Mouse (Mus musculus) heart, postnatal 0 days (tissue): ENCODE measurements around the gene Sept12. TPM values are rescaled to one million over a fixed set of nuclear protein-coding genes. Genes with fewer than 3 reads are reported as not detected.

Source experiments
- ATAC-seq: fragments of 200-750 bp; cut with Nextera tagmentation; 2 replicates; pipeline ENCODE4 v1.8.0; 2017; ENCODE audit warnings: low read depth, moderate number of reproducible peaks, moderate library complexity; ENCODE audit not compliant: insufficient read depth
- DNase-seq: peaks from one replicate; pipeline ENCODE4 v3.0.0-alpha.2; 2016; ENCODE audit warnings: low spot score
- H3K27ac ChIP-seq: fragments of 300-500 bp; sonication (generic); 2 replicates; pipeline ENCODE4 v1.5.1; 2014; ENCODE audit warnings: low read depth, mild to moderate bottlenecking
- H3K27me3 ChIP-seq: fragments of 300-500 bp; sonication (generic); 2 replicates; pipeline ENCODE4 v1.6.1; 2014; ENCODE audit warnings: low read length, mixed read lengths; ENCODE audit not compliant: control insufficient read depth, insufficient read depth
- H3K36me3 ChIP-seq: fragments of 300-500 bp; sonication (generic); replicated peaks from 2 replicates; pipeline ENCODE4 v1.6.1; 2014; ENCODE audit warnings: low read length, mixed read lengths; ENCODE audit not compliant: control insufficient read depth, insufficient read depth
- H3K4me1 ChIP-seq: fragments of 300-500 bp; sonication (generic); 2 replicates; pipeline ENCODE4 v1.6.1; 2014; ENCODE audit warnings: antibody characterized with exemption; ENCODE audit not compliant: control insufficient read depth, insufficient read depth
- H3K4me2 ChIP-seq: fragments of 300-500 bp; sonication (generic); 2 replicates; pipeline ENCODE4 v1.6.1; 2014; ENCODE audit warnings: low read depth, mild to moderate bottlenecking, low read length, moderate library complexity
- H3K4me3 ChIP-seq: fragments of 300-500 bp; sonication (generic); 2 replicates; pipeline ENCODE4 v1.5.1; 2014; ENCODE audit warnings: low read depth, low read length
- H3K9ac ChIP-seq: fragments of 300-500 bp; sonication (generic); replicated peaks from 2 replicates; pipeline ENCODE4 v1.6.1; 2014; ENCODE audit warnings: low read depth, low read length, mixed read lengths
- H3K9me3 ChIP-seq: fragments of 300-500 bp; sonication (generic); replicated peaks from 2 replicates; pipeline ENCODE4 v1.6.1; 2016; ENCODE audit warnings: low read length; ENCODE audit not compliant: control insufficient read depth
- CTCF ChIP-seq: IDR thresholded peaks from 2 replicates; pipeline ENCODE4 v1.5.1; 2016; ENCODE audit warnings: antibody characterized with exemption, control low read depth, low read depth
- EP300 ChIP-seq: IDR thresholded peaks from 2 replicates; pipeline ENCODE4 v1.6.1; 2016; ENCODE audit warnings: antibody characterized with exemption, low read depth
- WGBS: fragments of 180-500 bp; shearing (Covaris S2); extraction: QIAGEN DNeasy Blood & Tissue Kit; methylation state at CpG from one replicate; pipeline ENCODE4 v1.1.7; 2014; 5-methylcytosine and 5-hydroxymethylcytosine counted together
- polyA plus RNA-seq: library from polyadenylated mRNA; unstranded; fragments of >200 nt; fragmentation: Nextera tagmentation; extraction: Ambion mirVana; gene quantifications from 2 replicates; pipeline ENCODE4 v1.2.1, GENCODE M21; 2015
- total RNA-seq: library from RNA; depleted of rRNA; stranded (reverse); fragments of >200 nt; gene quantifications from 2 replicates; pipeline ENCODE4 v1.2.3, GENCODE M21; 2014; ENCODE audit warnings: low replicate concordance

The Sept12 gene
- total and polyA plus RNA-seq, 2 experiments from 2014 or later = not detected

DNA sequence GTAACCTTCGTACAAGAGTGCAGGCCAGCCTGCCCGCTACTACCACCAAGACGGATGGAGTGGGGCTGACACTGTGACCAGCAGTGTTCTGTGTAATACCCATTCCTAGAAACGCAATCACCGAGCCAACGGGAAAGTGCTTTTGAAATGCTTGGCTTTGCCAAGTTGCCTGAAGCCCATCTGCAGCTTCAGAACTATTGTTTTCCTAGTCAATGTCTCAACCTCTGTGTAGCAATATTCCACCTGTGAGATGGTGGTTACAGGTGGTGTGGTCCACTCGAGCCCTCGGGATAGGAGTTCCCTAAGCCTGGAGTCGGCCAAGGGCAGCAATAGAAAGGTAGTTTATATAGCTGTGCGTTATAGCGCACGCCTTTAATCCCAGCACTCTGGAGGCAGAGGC is 12.9 kb downstream of the Sept12 start:
- 90% methylated on average over 12 of the region's 12 CpGs for WGBS
- no peaks in the 10 kb centered on the region for H3K36me3 ChIP-seq
- H3K27me3 ChIP-seq = no peaks in the 10 kb centered on the region
- no peaks in the 10 kb centered on the region for H3K9me3 ChIP-seq
- DNase-seq = no peak
- no peak overlapping the region for H3K27ac ChIP-seq
- no peak for TF ChIP-seq CTCF
- TF ChIP-seq EP300 = no peak
- H3K9ac ChIP-seq = no peak overlapping the region
- H3K4me3 ChIP-seq = no peak overlapping the region
- no peak for ATAC-seq
- no peak overlapping the region for H3K4me2 ChIP-seq
- H3K4me1 ChIP-seq = no peaks in the 10 kb centered on the region

DNA sequence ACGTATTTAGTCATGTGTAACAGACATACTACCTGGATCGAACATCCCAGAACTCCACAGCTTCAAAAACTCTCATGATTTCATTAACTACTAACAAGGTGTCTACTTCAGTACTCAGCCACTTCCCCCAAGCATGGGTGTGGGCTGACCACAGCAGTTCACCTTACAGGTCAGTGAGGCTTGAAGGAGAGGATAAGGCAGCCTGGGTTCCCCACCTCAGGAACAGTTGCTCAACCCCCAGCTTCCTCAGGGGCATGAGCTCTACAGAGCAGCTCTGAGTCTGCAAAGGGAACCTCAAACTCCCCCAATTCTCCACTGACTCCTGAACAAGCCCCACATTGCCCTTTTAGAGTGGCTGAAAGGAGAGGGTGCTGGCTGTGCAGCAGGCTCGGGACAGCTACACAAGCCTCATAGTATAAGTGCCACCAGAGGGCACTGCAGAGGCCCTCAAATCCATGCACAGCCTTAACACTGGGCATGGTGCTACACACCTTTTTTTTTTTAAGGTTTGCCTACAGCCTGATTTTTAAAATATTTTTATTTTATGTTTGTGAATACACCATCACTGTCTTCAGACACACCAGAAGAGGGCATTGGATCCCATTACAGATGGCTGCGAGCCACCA is 17.8 kb downstream of the Sept12 start:
- peak; percentile 44; the same call in 1 of the 2 replicates for ATAC-seq
- Histone ChIP-seq H3K36me3 (no peaks in the 10 kb centered on the region), H3K4me3 (no peak overlapping the region), H3K9ac (no peak overlapping the region), H3K27ac (no peak overlapping the region), H3K4me1 (peaks cover 7% of the 10 kb centered on the region; the same call in 1 of the 2 replicates), H3K9me3 (no peaks in the 10 kb centered on the region), H3K4me2 (no peak overlapping the region), H3K27me3 (no peaks in the 10 kb centered on the region)
- TF ChIP-seq EP300 = no peak
- TF ChIP-seq CTCF = peak; percentile 64
- peak; percentile 24 for DNase-seq
- WGBS = 75% methylated on average over 4 of the region's 4 CpGs

DNA sequence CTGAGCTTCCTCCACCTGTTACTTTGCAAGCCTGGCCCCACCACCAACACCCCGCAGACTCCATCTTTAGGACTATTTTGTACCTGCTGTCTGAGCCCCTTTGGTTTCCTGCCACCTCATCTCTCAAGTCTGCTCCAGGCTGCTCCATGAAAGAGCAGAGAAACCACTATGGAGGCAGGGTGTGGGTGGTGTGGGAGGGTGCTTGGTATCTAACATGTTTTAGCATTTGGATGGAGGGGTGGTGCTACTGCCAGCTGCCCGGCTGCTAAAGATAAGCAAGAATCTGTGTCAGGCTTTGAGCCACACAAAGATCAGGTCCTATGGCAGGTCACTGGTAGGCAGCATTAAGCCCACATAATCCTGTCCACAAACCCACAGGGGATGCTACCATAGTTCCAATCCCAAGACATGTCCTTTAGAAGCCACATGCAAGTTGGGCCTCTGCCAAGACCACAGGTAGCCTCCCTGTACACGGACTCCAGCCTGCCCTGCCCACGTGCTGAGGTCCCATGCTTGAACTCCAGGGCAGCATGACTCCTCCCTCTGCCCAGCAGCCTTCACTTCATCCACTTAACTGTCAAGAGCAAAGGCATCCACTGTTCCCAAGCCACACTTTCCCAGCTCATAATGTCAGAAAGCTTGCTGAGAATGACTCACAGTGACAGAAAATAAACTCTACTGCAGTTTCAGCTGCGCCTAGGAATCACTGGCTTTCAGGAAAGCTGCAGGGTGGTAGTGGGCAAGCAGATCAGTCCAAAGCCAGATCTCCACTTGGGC is 19.2 kb downstream of the Sept12 start:
- WGBS = 27% methylated on average over 5 of the region's 5 CpGs
- H3K4me3 ChIP-seq = no peak overlapping the region
- peak; percentile 61 for DNase-seq
- no peak for TF ChIP-seq EP300
- no peak for TF ChIP-seq CTCF
- peaks cover 7% of the 10 kb centered on the region; the same call in 1 of the 2 replicates for H3K4me1 ChIP-seq
- H3K9ac ChIP-seq = no peak overlapping the region
- H3K27ac ChIP-seq = peak overlapping the region; percentile 50
- H3K4me2 ChIP-seq = no peak overlapping the region
- no peaks in the 10 kb centered on the region for H3K27me3 ChIP-seq
- peak; percentile 89 for ATAC-seq
- no peaks in the 10 kb centered on the region for H3K36me3 ChIP-seq
- H3K9me3 ChIP-seq = no peaks in the 10 kb centered on the region

DNA sequence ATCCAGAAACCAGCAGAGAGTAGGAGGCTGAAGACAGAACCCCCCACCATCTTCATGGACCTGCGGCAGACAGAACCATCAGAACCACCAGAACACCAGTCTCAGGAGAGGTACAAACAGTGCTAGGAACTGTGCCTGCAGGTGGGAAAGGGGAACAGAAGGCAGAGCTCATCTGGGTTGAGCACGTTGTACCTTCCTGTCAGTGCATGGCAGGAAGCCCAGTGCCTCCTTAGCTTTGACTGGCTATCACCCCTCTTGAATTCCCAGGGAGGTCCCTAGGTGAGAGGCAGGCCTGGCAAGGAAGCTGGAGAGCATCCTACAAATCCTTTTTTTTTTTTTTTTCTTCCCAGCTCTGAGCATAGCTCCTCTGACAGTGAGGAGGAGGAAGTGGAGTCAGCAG is 21.5 kb downstream of the Sept12 start:
- no peaks in the 10 kb centered on the region for H3K36me3 ChIP-seq
- 53% methylated on average over 2 of the region's 2 CpGs for WGBS
- TF ChIP-seq EP300 = no peak
- no peak for TF ChIP-seq CTCF
- H3K27ac ChIP-seq = no peak overlapping the region
- H3K4me2 ChIP-seq = no peak overlapping the region
- DNase-seq (no peak), ATAC-seq (no peak)
- no peak overlapping the region for H3K4me3 ChIP-seq
- H3K9ac ChIP-seq = no peak overlapping the region
- no peaks in the 10 kb centered on the region for H3K9me3 ChIP-seq
- peaks cover 11% of the 10 kb centered on the region for H3K4me1 ChIP-seq
- no peaks in the 10 kb centered on the region for H3K27me3 ChIP-seq

DNA sequence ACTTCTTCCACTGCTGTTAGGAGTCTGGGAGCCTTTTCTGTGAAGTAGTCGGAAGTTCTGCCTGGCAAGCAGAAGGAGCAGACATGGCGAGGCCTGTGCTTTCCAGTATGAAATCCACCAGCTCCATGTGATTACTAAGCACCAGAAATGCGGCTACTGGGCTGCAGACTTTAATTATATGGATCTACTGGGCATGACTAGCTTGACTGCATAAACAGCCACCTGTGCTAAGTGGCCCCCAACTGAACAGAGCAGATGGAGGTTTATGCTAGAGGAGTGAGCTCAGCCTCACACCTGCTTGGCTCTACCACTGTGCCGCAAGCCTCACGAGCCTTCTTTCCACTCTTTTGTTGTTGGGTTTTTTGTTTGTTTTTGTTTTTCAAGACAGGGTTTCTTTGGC is 23.1 kb downstream of the Sept12 start:
- no peaks in the 10 kb centered on the region for H3K36me3 ChIP-seq
- no peak for DNase-seq
- no peak for ATAC-seq
- H3K27ac ChIP-seq = no peak overlapping the region
- no peak overlapping the region for H3K4me2 ChIP-seq
- H3K4me3 ChIP-seq = no peak overlapping the region
- 87% methylated on average over 5 of the region's 5 CpGs for WGBS
- no peak for TF ChIP-seq EP300
- no peak for TF ChIP-seq CTCF
- H3K4me1 ChIP-seq = peaks cover 11% of the 10 kb centered on the region
- no peaks in the 10 kb centered on the region for H3K9me3 ChIP-seq
- no peak overlapping the region for H3K9ac ChIP-seq
- H3K27me3 ChIP-seq = no peaks in the 10 kb centered on the region
